Mouse (Mus musculus) adrenal gland, postnatal 4 days (tissue): ENCODE measurements at regions not wholly inside any gene's neighbourhood (a gene's known extent, or its start where the extent isn't known, plus 50 kb on each side); places are given as distances from the start of the nearest gene placed in this dataset.
A peak's percentile ranks its signal among the peaks of the same experiment; 100 is the strongest.

ENCODE experiments used
- DNase-seq, 2 experiments: peaks; one replicate each; pipeline ENCODE4 v3.0.0; 2021 to 2022; ENCODE audit warnings: low spot score in 2 of 2, mixed read lengths in 2 of 2

DNA sequence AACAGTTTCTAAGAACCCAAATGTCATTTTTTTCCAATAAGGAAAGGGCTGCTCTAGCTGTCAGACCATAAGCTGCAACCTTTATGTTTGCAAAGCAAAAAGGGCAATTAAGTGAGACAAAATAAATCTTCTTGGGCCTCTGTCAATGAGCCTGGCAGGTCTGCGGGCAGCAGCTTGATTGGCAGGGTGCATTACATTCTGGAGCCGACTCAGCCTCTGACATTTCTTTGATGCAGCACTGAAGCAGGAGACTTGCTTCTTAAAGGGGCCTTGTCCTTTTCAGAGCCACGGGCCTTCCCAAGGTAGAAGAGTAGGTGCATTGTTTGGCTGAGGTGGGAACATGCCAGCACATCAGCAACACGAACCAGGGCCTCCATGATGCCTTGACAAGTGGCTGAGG is 190.2 kb upstream of the Kdm8 start:
- DNase-seq, result no peak

- DNase-seq, result no peak
Measured at GRCm38 (mm10) chr7:125259016-125259415, 185.5 kb upstream of the Kdm8 start.

DNA sequence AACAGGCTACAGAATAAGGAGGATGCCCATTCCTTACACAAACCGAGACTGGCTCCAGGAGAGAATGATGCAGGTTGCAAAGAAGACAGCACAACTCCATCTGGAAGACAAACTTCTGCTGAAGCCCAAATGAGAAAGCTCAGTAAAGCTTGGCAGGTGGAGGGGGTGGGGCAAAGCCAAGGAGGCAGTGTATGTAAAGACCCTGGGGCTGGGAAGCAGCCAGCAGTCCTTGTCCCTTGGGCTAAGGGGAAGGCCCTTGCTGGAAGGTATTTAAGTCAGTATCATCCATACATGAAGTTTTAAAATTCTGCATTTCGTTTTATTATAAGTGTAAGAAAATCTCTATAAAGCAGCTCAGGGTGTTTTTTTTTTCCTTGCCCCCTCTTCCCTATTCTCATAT is 182.3 kb upstream of the Kdm8 start:
- DNase-seq, result no peak

DNA sequence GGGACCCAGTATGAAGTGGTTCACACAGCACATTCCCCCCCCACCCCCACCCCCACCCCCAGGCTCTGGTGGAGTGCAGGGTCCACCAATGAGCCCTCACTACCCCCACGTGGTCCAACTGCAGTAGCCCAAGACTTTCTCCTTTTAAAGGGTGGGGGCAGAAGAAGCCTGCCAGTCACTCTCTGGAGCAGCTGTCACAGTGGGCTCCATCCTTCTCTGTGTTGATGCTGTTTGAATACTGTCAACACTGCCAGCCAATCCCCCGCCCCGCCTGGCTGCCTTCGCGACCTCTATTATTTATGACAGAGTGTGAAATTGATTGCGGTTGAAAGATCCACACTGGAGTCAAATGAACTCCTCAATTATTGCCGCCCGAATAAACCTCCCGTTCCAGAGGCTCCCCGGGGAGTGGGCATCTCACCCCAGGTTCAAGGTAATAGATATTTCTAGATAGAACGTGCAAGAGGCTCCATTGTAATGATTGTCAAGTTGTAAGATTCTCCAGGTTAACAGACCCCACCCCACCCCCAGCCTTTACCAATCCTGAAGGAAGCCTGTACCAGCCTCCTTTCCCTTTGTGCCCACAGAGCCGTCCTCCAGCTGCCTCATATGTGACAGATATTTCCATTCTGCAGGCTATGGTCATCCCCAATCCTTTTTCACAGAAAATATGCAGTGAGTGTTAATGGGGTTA is 181.7 kb upstream of the Kdm8 start:
- no peak for DNase-seq

DNA sequence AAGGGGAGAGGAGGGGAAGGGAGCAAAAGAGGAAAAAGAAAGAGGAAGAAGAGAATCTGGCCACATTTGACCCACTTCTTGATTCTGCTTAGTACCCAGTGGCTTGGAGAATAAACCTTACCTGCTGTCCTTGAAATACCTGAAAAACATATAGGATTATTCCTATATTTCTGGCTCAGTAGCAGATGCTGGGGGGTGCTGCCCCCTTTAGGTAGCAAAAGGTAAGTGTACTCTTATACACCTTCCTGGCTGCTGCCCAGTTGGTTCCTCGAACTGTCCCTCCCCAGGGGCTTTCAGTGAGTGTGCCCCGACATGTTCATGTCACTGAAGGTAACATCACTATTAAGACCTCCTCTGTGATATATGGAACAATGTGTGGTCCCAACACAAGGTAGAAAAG is 180.7 kb upstream of the Kdm8 start:
- no peak for DNase-seq

GRCm38 (mm10) chr7:125270711-125271110 is 173.8 kb upstream of the Kdm8 start:
- DNase-seq, result no peak

GRCm38 (mm10) chr7:125271356-125271755 is 173.1 kb upstream of the Kdm8 start:
- DNase-seq, result peak in 1 of 2 experiments; percentile 11

DNA sequence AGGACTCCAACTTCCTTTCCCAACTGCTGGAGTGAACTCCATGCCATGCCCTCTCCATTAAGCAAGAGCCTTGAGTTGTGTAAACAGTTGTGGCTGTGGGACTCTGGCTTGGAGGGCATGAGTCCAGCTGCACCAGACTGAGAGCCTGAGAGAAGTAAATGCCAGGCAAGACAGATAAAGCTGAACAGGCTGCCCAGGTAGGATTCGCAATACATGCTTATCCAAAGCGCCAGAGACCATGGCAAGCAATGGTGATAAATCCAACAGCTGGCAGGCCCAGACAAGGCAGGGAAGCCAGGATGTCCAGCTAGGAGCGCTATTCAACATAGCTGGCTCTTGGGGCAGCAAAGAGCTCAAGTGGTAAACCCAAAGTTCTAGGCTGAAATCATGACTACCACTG is 163.1 kb upstream of the Kdm8 start:
- no peak for DNase-seq

- DNase-seq, result no peak
Measured at GRCm38 (mm10) chr7:125295226-125295625, 149.2 kb upstream of the Kdm8 start.

DNA sequence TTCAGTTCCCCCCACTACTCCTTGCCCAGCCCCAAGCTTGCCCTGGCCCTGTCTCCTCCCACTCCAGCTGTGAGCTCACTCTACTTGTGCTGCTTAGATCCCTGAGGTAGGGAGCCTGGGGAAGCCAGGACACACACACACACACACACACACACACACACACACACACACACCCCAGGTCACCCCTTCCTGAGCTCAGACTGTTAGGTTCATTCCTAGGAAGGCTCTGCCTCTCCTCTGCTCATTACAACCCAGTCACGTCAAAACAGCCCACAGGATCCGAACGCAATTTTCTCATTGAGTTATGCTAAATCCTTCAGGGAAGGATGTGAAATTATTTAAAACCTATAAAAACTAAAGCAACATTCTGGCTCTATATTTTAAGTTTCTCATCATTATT is 136.0 kb upstream of the Kdm8 start:
- DNase-seq, result no peak

GRCm38 (mm10) chr7:125310971-125311370 is 133.5 kb upstream of the Kdm8 start:
- DNase-seq, result no peak

DNA sequence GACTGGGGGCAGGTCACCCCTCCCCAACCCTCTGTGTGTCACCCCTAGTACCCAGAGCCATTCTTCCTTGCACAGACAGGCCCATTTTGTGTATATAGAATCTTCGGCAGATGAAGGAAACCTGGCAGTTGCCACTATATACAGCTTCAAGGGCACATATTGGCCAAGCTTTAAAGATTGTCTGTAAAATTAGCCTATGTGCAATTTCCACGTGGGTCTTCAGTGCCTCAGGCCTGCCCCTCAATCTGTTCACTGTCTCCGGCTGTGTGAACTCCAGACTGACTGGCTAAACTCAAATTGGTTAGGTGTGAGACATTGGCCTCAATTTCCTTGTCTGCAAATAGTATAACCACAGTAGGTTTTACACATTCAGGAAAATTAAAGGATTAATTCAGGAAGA is 130.9 kb upstream of the Kdm8 start:
- DNase-seq, result no peak

GRCm38 (mm10) chr7:125334769-125335168 is 109.7 kb upstream of the Kdm8 start:
- no peak for DNase-seq

DNA sequence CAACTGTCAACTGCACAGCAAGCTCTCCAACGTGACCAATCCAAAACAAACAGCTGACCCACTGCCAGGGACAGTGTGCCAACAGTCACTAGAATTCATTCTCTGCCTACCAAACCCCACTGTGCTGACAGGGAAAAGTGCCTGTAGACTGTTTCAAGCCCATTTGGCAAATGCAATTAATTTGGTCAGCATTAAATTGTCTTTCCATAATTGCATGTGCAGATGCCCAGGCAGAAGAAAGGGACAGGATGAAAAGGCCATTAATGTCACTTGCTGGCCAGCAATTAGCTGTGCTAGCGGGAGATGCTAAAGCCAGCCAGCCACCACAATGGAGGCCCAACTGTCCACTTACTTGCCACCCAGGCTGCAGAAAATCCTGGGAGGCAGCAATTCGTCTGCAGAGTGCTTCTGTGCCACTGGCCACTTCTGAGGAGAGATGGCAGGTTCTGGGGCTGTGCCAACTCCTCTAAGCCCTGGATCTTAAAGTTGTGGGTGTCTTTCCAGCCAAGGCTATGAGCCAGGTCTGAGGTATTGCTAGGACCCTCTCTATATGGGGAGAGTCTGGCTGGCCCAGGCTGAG is 108.8 kb upstream of the Kdm8 start:
- DNase-seq, result no peak

GRCm38 (mm10) chr7:125336826-125337225 is 107.7 kb upstream of the Kdm8 start:
- DNase-seq, result no peak

GRCm38 (mm10) chr7:125338177-125338751 is 106.2 kb upstream of the Kdm8 start:
- DNase-seq, result no peak

DNA sequence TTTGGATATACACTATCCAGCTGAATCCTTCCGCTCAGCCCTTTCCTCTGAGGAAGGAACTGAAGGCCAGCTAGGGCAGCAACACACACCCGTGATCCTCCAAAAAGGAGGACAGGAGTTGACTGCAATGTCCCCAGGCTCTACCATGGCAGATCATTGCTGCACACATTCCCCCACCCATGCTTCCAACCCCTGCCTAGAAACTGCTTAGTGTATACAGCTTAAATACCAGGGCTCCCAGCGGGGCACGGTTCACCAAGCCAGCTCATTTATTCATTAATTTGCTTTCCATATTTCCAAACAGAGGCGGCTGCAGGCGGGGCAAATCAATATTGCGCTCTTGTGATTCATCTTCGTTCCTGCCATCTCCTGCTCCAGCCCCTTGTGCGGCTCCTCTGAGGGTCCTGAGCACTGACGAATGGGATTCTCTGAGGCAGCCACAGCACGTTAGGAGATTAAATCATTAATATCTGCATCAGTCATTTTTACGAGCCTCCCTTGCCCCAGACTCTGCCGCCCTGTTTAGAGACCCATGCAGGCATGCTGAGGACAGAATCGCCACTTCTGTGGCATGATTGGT is 104.1 kb upstream of the Kdm8 start:
- no peak for DNase-seq

DNA sequence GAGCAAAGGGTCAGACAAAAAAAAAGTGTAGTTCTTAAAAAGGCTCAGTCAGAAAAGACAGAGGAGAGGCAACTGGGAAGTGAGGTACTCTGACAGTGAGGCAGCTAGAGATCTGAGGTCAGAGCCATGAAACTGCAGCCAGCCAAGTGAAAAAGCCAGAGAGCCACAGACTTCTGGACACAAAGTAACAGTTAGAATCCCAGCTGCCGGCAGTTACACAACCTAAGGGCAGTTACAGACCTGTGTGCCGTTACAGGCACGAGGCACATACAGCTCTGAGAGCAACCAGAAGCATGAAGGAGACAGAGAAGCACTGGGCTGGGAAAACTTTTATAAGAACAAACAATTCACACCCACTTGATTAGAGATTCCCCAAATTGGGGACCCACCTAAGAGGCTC is 94.9 kb upstream of the Kdm8 start:
- DNase-seq, result no peak

- DNase-seq, result no peak
Measured at GRCm38 (mm10) chr7:125354211-125354610, 90.3 kb upstream of the Kdm8 start.

GRCm38 (mm10) chr7:125354956-125355355 is 89.5 kb upstream of the Kdm8 start:
- DNase-seq, result no peak

DNA sequence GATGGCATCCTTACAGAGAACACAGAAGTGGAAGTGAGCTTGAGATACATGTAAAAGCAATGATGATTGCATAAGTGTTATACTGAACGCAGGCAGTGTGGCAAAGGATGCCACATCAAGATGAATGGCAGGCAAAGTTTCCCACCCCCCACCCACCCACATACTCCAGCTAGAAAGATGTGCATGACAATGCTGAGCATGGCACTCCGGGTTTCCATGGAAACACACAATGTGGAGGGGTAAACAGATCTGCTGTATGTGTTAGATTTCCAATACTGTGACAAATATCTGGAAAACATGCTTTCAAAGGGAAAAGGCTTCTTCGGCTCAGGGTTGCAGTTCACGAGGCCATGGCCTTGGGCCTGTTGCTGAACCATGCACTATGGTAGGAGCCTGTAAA is 86.5 kb upstream of the Kdm8 start:
- no peak for DNase-seq

DNA sequence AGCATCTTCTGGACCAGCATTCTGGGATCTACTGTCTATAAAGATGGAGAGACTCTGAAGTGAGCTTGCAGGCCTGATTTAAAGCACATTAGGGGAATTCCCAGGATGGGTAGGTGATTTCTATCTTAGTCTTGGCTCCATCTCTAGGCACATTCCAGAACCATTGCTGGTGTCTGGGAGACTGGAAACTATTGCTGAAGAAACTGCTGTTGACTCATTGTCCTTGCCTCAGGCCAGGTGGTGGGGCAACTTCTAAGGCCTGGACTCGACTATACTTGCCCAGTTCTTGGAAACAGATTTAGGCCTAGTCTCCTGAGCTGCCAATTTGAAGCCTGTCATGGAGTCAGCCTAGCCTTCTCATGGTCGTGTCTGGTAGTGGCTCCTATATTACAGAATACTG is 61.5 kb upstream of the Kdm8 start:
- DNase-seq, result no peak

GRCm38 (mm10) chr7:125384171-125384570 is 60.3 kb upstream of the Kdm8 start:
- no peak for DNase-seq
